Mouse (Mus musculus) hematopoietic stem cell, adult 5-6 weeks (primary cell): ENCODE data around the gene Ptar1. TPM values are rescaled to one million over a fixed set of nuclear protein-coding genes. Genes with fewer than 3 reads are reported as not detected.

Experiments used
- total RNA-seq: library from RNA; stranded (forward); fragments of 172-1452, 232-1000 nt; gene quantifications from 2 replicates; pipeline ENCODE4 v1.2.3, GENCODE M21; 2017

Gene Ptar1
- total RNA-seq, 1 experiment from 2014 or later, result 22.0 TPM

Other genes with a start within 250 kb of the Ptar1 start
- gene Mamdc2, start 239.0 kb upstream of the Ptar1 start, total RNA-seq, result 11.1 and 15.6 TPM in 2 replicates
- not detected in 2 replicates for gene 1700028P14Rik, start 34.6 kb upstream of the Ptar1 start, total RNA-seq
- 0.94 and 1.1 TPM in 2 replicates for gene Apba1, start 71.5 kb downstream of the Ptar1 start, total RNA-seq